Mouse (Mus musculus): Measurements from ENCODE around the gene Idi2.
"Not testable (repeated sequence)": the region's sequence is repeated elsewhere in the genome, so short reads cannot be mapped to it uniquely, and the experiment has no call there.

DNA sequence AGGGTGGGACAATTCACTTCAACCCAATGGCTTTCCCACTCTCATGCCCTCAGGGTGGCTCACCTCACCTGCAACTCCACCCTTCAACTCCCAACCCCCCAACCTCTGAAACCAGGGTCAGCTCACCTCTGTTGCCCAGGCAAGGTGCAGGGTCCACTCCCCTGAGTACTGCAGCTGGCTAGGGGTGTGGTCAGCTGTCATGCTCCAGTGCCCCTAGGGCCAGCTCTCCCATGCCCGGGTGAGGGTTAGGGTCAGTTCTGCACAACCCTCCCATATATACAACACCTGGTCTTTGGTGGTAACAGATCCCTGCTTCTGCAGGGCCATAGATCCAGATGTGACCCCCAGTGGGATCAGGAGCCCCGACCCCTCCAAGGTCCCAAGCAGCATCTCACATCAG, 2.5 kb downstream of the Idi2 start:
- not testable (repeated sequence) for TF ChIP-seq CTCF (IDR thresholded peaks at IDR 0.05); POLR2A (IDR thresholded peaks at IDR 0.05; ENCODE audit: insufficient read depth, low read depth, low read length); EP300 (IDR thresholded peaks at IDR 0.05; ENCODE audit: insufficient read depth, low read depth, low read length)
